Mouse (Mus musculus) liver, embryonic 14.5 days (tissue): Measurements from ENCODE around the gene Ppargc1a.

ENCODE experiments used
- CTCF ChIP-seq: IDR thresholded peaks from 2 replicates; pipeline ENCODE4 v1.5.1; 2016; ENCODE audit warnings: antibody characterized with exemption, low read depth, control low read depth
- EP300 ChIP-seq: IDR thresholded peaks from 2 replicates; pipeline ENCODE4 v1.6.1; 2016; ENCODE audit warnings: antibody characterized with exemption, low read depth

GRCm38 (mm10) chr5:51406406-51406805 lies 161.1 kb downstream of the Ppargc1a start:
- TF ChIP-seq EP300 (no peak), CTCF (no peak)
